Mouse (Mus musculus) neural tube, embryonic 11.5 days (tissue): ENCODE data around the gene Chst11. TPM values are rescaled to one million over a fixed set of nuclear protein-coding genes. Genes with fewer than 3 reads are reported as not detected.

Experiments used
- ATAC-seq: fragments of 200-750 bp; cut with Nextera tagmentation; 2 replicates; pipeline ENCODE4 v1.8.0; 2017; ENCODE audit warnings: moderate number of reproducible peaks, mild to moderate bottlenecking, moderate TSS enrichment, moderate library complexity; ENCODE audit not compliant: insufficient read depth, low FRiP score, low TSS enrichment
- DNase-seq: peaks from one replicate; pipeline ENCODE4 v3.0.0-alpha.2; 2015; ENCODE audit warnings: low spot score
- H3K27ac ChIP-seq: fragments of 300-500 bp; sonication (generic); 2 replicates; pipeline ENCODE4 v1.5.1; 2014; ENCODE audit warnings: low read depth, mild to moderate bottlenecking, low read length
- H3K27me3 ChIP-seq: fragments of 300-500 bp; sonication (generic); 2 replicates; pipeline ENCODE4 v1.6.1; 2014; ENCODE audit warnings: mild to moderate bottlenecking, low read length, mixed read lengths; ENCODE audit not compliant: control insufficient read depth, insufficient read depth
- H3K36me3 ChIP-seq: fragments of 300-500 bp; sonication (generic); 2 replicates; pipeline ENCODE4 v1.6.1; 2014; ENCODE audit warnings: mild to moderate bottlenecking, low read length, moderate library complexity, mixed read lengths; ENCODE audit not compliant: control insufficient read depth, insufficient read depth
- H3K4me1 ChIP-seq: fragments of 300-500 bp; sonication (generic); 2 replicates; pipeline ENCODE4 v1.6.1; 2014; ENCODE audit warnings: low read length, mixed read lengths; ENCODE audit not compliant: control insufficient read depth, insufficient read depth
- H3K4me2 ChIP-seq: fragments of 300-500 bp; sonication (generic); 2 replicates; pipeline ENCODE4 v1.6.1; 2014; ENCODE audit warnings: low read depth, mild to moderate bottlenecking, moderate library complexity
- H3K4me3 ChIP-seq: fragments of 300-500 bp; sonication (generic); 2 replicates; pipeline ENCODE4 v1.5.1; 2014; ENCODE audit warnings: low read depth, low read length
- H3K9ac ChIP-seq: fragments of 300-500 bp; sonication (generic); 2 replicates; pipeline ENCODE4 v1.6.1; 2014; ENCODE audit warnings: mild to moderate bottlenecking, low read length
- H3K9me3 ChIP-seq: fragments of 300-500 bp; sonication (generic); 2 replicates; pipeline ENCODE4 v1.6.1; 2016; ENCODE audit warnings: low read length; ENCODE audit not compliant: control insufficient read depth
- WGBS: fragments of 180-500 bp; shearing (Covaris S2); extraction: QIAGEN DNeasy Blood & Tissue Kit; methylation state at CpG from one replicate; pipeline ENCODE4 v1.1.7; 2014; 5-methylcytosine and 5-hydroxymethylcytosine counted together
- polyA plus RNA-seq: library from polyadenylated mRNA; unstranded; fragments of >200 nt; fragmentation: Nextera tagmentation; extraction: Ambion mirVana; gene quantifications from 2 replicates; pipeline ENCODE4 v1.2.1, GENCODE M21; 2014

Chst11 gene
- 2.5 and 3.1 TPM in 2 replicates for polyA plus RNA-seq

DNA sequence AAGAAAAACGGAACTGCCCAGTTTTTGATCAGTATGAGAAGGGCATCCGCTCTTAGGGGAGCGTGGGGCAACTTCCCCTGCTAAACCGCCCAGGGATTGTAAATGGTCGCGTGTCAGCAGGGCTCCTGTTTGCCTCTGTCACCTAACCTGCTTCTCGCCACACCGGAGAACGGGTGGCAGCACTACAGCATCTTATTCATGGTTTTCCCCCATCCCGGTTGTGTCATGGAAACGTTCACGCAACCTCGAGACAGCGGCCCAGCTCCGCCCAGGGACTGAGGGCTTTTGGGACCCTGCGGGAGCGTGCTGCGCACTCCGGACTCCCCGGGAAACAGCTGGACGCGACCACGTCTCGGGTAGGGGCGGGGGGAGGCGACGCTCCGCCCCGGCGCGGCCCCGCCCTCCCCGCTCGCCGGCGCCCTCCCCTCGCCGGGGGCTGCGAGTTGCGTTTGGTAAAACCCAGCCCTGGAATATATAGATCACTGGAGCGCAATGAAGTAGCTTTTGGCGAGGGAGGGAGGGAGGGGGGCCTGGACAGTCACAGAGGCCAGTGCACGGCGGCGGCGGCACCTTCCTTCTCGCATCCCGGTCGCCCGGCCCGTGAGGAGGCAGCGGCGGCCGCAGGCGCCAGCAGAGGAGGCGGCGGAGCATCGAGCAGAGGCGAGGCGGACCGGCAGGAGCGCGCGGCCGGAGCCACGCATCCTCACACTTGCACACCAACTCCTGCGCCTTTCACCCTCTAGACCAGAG, at the start of gene Chst11:
Gene Chst11, plus strand, starts transcription at position 549 of the 750 bp plus-strand sequence.
- Histone ChIP-seq H3K9ac (peak within 1 kb of the TSS; percentile 79), H3K36me3 (no peaks in the 10 kb centered on the region), H3K4me1 (peaks cover 17% of the 10 kb centered on the region), H3K9me3 (no peaks in the 10 kb centered on the region), H3K27me3 (0 out of 2 replicates have a peak, but pooled peaks cover 10% of the 10 kb centered on the region), H3K4me2 (peak within 1 kb of the TSS; percentile 89), H3K4me3 (peak within 1 kb of the TSS; percentile 77), H3K27ac (peak within 1 kb of the TSS; percentile 75)
- peak; percentile 85 for DNase-seq
- ATAC-seq, result peak; percentile 94
- WGBS, result under 1% methylated on average over 51 of the region's 67 CpGs

DNA sequence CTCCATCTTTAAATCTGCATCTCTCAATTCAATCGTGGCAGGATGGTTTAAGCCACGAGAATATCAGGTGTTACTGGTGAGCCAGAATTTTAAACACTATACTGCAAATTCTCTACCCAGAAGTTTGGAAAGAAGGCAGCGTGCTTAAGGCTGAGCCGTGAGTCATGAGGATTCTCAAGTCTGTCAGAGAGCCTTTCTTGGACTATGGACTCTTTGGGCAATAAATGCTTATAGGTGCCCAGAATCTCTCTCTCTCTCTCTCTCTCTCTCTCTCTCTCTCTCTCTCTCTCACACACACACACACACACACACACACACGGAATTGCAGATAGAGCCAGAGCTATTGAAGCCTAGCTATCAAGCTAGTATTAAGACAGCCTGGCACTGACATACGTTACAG, 49.5 kb upstream of the Chst11 start:
- no peaks in the 10 kb centered on the region for H3K36me3 ChIP-seq
- WGBS, result 85% methylated on average over 6 of the region's 6 CpGs
- H3K4me3 ChIP-seq, result no peak overlapping the region
- no peak overlapping the region for H3K9ac ChIP-seq
- H3K9me3 ChIP-seq, result no peaks in the 10 kb centered on the region
- H3K27ac ChIP-seq, result no peak overlapping the region
- no peaks in the 10 kb centered on the region for H3K27me3 ChIP-seq
- ATAC-seq (no peak), DNase-seq (no peak)
- H3K4me2 ChIP-seq, result no peak overlapping the region
- no peaks in the 10 kb centered on the region for H3K4me1 ChIP-seq

DNA sequence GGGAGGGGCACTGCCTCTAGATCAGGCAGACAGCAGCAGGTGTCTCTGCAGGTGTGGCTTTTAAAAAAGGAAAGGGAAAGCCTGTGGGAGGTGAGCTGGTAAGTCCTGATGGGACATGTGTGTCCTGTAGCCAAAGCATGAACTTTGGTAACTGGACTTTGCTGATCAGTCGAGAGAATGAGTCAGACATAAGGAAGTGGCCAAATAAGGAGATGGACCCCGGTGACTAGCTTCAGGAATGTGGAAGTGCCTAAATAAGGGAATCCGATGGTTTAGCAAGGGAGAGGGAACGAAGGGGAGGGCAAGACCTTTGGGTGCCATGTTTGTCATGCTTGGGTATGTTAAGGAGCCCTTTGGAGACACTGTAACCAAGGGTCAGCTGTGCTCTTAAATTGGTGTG, 31.9 kb upstream of the Chst11 start:
- H3K9me3 ChIP-seq, result no peaks in the 10 kb centered on the region
- H3K4me3 ChIP-seq, result no peak overlapping the region
- H3K36me3 ChIP-seq, result no peaks in the 10 kb centered on the region
- 83% methylated on average over 4 of the region's 4 CpGs for WGBS
- H3K4me1 ChIP-seq, result no peaks in the 10 kb centered on the region
- DNase-seq, result no peak
- no peak overlapping the region for H3K27ac ChIP-seq
- no peaks in the 10 kb centered on the region for H3K27me3 ChIP-seq
- H3K4me2 ChIP-seq, result no peak overlapping the region
- no peak for ATAC-seq
- no peak overlapping the region for H3K9ac ChIP-seq

DNA sequence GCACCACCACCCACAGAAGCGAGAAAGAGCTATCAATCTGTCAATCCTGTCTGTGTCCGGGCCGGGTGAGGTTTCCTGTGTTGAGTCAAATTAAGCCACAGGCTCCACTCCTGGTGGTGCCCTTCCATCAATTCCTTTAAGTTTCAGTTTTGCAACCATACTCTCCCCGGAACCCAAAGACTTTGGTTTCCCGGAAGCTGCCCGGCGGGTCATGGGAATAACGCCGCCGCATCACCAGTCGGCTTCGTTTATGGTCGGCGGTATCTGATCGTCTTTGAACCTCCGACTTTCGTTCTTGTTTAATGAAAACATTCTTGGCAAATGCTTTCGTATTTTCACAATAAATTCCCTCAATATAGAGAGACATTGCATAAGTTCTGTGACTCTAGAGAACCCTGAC, 30.2 kb upstream of the Chst11 start:
- DNase-seq, result no peak
- H3K27ac ChIP-seq, result no peak overlapping the region
- H3K4me3 ChIP-seq, result no peak overlapping the region
- no peaks in the 10 kb centered on the region for H3K36me3 ChIP-seq
- 93% methylated on average over 18 of the region's 18 CpGs for WGBS
- no peak for ATAC-seq
- no peak overlapping the region for H3K9ac ChIP-seq
- H3K4me2 ChIP-seq, result no peak overlapping the region
- no peaks in the 10 kb centered on the region for H3K9me3 ChIP-seq
- H3K4me1 ChIP-seq, result no peaks in the 10 kb centered on the region
- H3K27me3 ChIP-seq, result no peaks in the 10 kb centered on the region

DNA sequence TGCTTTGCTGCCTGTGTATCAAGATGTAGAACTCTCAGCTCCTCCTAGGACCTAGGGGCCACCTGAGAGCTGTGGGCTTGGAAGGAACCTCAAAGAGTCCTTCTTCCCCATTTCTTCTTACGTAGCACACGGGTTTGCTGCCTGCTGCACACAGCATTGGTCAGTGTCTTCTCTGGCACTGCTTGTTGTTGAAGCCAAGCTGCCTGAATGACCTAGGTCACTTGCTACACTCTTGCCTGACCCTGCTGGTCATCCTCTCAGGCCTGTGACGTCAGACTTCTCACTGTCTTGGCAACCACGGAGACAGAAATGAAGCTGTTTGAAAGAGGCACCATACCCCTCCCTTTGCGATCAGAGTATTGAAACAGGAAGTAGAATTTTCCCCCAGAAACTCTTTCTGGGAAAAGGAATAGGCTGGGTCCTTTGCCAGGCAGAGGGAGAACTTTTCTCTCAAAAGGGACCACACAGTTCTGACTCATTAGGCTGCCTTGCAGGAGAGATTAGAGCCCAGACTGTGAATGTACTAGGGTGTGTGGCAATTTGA, 27.0 kb upstream of the Chst11 start:
- no peak overlapping the region for H3K9ac ChIP-seq
- WGBS, result 79% methylated on average over 5 of the region's 5 CpGs
- no peak overlapping the region for H3K27ac ChIP-seq
- H3K4me1 ChIP-seq, result no peaks in the 10 kb centered on the region
- no peaks in the 10 kb centered on the region for H3K27me3 ChIP-seq
- no peak overlapping the region for H3K4me3 ChIP-seq
- no peak overlapping the region for H3K4me2 ChIP-seq
- no peaks in the 10 kb centered on the region for H3K9me3 ChIP-seq
- no peaks in the 10 kb centered on the region for H3K36me3 ChIP-seq
- ATAC-seq, result no peak
- DNase-seq, result no peak

DNA sequence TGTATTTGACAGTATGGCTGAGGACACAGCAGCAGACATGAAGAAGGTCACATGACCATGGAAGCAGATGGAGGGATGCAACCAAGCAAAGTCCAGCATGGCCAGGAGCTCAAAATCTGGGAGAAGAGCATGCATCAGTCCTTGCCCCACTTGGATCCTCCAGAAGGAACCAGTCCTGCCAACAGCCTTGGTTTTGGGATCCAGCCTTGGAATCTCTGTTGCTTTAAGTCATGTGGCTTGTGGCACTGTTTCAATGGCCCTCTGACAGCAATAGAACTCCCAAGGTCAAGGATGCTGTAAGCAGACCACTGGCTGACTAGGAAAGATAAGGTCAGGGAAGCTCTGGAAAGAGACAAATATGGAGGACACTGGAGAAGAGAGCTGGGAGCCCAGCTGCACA, 26.0 kb upstream of the Chst11 start:
- H3K4me2 ChIP-seq, result no peak overlapping the region
- H3K27me3 ChIP-seq, result no peaks in the 10 kb centered on the region
- no peaks in the 10 kb centered on the region for H3K4me1 ChIP-seq
- DNase-seq, result no peak
- ATAC-seq, result no peak
- no peaks in the 10 kb centered on the region for H3K9me3 ChIP-seq
- no peak overlapping the region for H3K4me3 ChIP-seq
- H3K27ac ChIP-seq, result no peak overlapping the region
- no peaks in the 10 kb centered on the region for H3K36me3 ChIP-seq
- no peak overlapping the region for H3K9ac ChIP-seq

DNA sequence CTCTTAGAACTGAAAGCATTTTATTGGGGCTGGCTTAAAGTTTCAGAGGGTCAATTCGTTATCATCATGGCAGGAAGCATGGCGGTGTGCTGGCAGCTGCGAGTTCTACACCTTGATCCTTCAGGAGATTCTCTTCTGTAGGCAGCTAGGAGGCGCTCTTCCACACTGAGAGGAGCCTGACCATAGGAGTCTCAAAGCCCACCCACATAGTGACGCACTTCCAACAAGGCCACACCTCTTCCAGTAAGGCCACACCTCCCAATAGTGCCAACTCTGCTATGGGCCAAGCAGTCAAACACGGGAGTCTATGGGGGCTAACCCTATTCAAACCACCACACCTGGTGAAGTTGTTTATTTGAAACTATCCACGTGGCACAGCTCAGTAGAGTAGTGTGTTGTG, 24.0 kb upstream of the Chst11 start:
- Histone ChIP-seq H3K27ac (no peak overlapping the region), H3K9me3 (no peaks in the 10 kb centered on the region), H3K4me1 (no peaks in the 10 kb centered on the region), H3K9ac (no peak overlapping the region), H3K4me2 (no peak overlapping the region), H3K27me3 (no peaks in the 10 kb centered on the region), H3K36me3 (no peaks in the 10 kb centered on the region), H3K4me3 (no peak overlapping the region)
- WGBS, result 50% methylated on average over 7 of the region's 7 CpGs
- no peak for ATAC-seq
- DNase-seq, result no peak

DNA sequence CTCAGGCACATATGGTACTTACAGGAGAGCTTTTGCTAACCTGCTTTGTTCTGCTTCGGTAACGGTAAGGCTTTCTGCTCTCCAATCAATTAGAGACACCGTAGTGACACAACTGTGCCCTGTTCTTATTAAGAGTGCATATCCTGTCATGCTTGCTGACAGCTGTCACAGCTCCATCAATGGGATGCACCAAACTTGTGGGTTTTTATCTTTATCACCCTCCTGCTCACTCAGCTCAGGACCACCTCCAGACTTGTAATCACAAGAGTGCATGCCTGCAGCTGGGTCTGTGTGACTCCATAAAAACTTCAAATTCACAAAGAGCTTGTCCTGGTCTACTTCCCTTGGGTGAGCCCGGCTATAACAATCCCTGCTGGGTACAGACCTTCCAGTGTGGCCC, 23.3 kb upstream of the Chst11 start:
- no peak overlapping the region for H3K27ac ChIP-seq
- ATAC-seq (no peak), DNase-seq (no peak)
- H3K36me3 ChIP-seq, result no peaks in the 10 kb centered on the region
- WGBS, result 92% methylated on average over 4 of the region's 4 CpGs
- H3K4me1 ChIP-seq, result no peaks in the 10 kb centered on the region
- no peak overlapping the region for H3K9ac ChIP-seq
- no peak overlapping the region for H3K4me2 ChIP-seq
- no peaks in the 10 kb centered on the region for H3K27me3 ChIP-seq
- H3K9me3 ChIP-seq, result no peaks in the 10 kb centered on the region
- H3K4me3 ChIP-seq, result no peak overlapping the region

DNA sequence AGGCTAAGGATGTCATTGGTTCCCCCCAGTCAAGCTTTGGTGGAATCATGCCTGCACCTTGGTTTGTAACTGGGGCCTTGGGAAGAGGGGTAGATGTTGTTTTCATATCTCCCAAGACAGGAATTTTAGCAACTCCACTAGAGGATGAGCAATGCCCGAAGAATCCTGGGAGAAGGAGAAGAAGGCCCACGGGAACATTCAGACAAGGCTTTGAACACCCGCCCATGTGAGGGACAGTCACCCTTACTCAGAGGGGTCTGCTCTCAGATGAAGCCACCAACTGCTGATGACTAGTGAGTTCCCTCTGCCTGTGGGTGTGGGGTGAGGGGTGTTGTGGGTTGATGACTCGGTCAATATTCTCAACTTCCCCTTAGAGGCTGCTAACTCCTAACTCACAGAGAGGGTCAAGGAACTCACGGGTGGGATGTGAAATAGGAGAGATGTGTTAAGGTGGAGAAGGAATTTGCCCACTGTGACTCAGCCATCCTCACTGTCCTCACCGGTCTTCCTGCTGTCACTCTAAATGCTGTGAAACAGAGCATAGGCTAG, 22.8 kb upstream of the Chst11 start:
- H3K4me3 ChIP-seq, result no peak overlapping the region
- WGBS, result 82% methylated on average over 6 of the region's 6 CpGs
- DNase-seq (no peak), ATAC-seq (no peak)
- no peak overlapping the region for H3K9ac ChIP-seq
- no peak overlapping the region for H3K27ac ChIP-seq
- no peaks in the 10 kb centered on the region for H3K36me3 ChIP-seq
- H3K4me2 ChIP-seq, result no peak overlapping the region
- H3K4me1 ChIP-seq, result no peaks in the 10 kb centered on the region
- no peaks in the 10 kb centered on the region for H3K9me3 ChIP-seq
- H3K27me3 ChIP-seq, result no peaks in the 10 kb centered on the region
